Mouse (Mus musculus) left cerebral cortex, adult 9 months (tissue): ENCODE results near the gene Lmod1.
"Not testable (repeated sequence)": the region's sequence is repeated elsewhere in the genome, so short reads cannot be mapped to it uniquely, and the experiment has no call there.

Experiments used
- DNase-seq, 2 experiments: peaks; one replicate each; pipeline ENCODE4 v3.0.0; 2022; ENCODE audit warnings: low spot score in 2 of 2

Gene Lmod1

DNA sequence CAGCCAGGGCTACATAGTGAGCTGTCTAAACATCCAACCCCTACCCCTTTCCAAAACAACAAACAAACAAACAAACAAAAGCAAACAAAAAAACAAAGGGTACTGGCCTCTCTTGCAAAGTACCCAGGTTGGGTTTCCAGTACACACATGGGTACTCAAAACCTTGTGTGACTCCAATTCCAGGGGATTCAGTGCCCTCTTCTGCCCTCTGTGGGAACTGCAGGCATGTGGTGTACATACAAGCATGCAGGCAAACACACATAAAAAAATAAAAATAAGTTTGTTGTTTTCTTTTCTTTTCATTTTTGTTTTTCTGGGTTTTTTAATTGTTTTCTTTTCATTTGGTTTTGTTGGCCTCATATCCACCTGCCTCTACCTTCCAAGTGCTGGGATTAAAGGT is 37.5 kb downstream of the Lmod1 start:
- DNase-seq, result no peak

DNA sequence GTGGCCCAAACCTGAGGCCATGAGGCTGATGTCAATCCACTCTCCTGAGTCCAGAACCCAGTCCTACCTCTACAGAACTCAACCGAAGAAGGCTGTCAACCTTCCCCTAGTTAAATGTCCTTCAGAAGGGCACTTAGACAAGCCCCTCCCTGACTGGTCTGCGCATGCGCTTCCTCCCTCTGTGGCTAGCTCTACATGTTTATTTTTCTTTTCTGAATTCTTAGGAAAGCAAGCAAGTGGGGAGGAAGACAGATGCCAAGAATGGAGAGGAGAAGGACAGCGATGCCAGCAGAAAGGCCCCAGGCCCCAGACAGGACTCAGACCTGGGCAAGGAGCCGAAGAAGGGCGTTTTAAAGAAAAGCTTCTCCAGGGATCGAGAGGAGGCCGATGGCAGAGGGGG is 38.8 kb downstream of the Lmod1 start:
- DNase-seq, result no peak

DNA sequence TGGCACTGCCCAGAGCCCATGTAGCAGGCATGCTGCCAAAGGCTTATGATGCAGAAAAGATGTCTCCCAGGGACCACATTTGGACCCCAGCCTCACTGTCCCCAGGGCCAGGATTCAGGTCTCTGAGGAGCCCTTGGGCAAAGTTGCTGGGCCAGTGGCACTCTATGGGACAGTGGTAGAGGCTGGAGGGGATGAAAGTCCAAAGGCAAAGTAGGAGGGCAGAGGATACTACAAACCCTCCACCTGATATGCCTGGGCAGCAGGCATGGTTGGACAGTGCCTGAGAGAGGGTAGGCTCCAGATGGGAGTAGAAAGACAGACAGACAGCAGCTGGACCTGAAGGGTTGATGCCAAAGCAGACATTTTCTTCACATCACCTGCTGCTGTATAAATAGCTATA is 41.8 kb downstream of the Lmod1 start:
- DNase-seq, result no peak

GRCm38 (mm10) chr1:135367005-135367404 is 42.4 kb downstream of the Lmod1 start:
- DNase-seq, result no peak

- DNase-seq, result no peak
These were observed 43.0 kb downstream of the Lmod1 start for GRCm38 (mm10) chr1:135367595-135367994.

- DNase-seq, result peak; percentile 75 to 92
These were observed 43.6 kb downstream of the Lmod1 start for GRCm38 (mm10) chr1:135368245-135368644.

DNA sequence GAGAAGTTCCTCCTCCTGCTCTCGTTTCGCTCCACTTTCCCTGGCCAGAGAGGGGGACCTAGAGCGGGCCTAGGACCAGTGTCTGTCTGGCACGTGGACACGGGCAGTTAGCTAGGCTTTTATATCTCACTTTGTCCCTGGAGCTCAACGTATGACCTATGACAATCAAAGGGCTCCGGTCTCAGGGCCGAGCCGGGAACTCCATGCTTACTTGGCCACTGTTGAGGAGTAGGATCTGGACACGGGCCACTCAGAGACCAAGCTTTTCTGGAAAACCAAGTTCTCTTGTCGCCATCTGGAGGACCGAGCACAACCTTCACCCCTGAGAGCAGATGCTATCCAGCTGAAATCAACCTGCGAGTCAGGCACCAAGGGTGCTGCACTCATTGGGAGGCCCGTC is 44.4 kb downstream of the Lmod1 start:
- DNase-seq, result no peak

GRCm38 (mm10) chr1:135369415-135369814 is 44.8 kb downstream of the Lmod1 start:
- no peak for DNase-seq

- no peak for DNase-seq
These were observed 48.6 kb downstream of the Lmod1 start for GRCm38 (mm10) chr1:135373171-135373677.

DNA sequence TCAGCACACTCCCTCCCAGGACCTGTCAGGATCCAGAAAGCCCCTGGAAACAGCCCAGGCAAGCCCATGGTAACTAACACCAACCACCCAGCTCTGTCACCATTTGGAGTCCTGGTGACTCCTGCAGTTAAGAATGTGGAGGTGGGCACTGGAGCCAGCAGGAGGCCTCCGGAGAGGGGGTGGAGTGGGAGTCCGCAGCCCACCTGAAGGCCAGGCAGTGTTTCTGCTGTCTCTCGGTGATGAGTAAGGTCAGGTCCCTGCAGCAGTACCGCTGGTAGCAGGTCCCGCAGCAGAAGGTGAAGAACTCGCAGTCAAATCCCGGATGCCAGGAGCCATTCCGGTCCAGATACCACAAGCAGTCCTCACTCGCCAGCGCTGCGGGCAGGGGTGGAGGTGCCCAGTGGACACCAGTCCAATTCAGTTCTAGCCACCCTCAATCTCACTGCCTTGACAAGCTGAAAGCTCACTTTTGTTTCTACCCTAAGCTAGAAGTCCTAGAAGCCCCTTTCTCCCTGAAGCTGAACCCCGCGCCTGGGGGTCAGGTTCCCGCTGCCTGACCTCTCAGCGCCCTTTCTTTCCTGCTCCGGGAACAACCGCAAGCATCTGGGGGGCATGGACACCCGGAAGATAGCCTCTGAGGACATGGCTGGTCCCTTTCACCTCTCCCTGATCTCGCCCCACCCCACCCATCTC is 49.7 kb downstream of the Lmod1 start:
- DNase-seq, result no peak

DNA sequence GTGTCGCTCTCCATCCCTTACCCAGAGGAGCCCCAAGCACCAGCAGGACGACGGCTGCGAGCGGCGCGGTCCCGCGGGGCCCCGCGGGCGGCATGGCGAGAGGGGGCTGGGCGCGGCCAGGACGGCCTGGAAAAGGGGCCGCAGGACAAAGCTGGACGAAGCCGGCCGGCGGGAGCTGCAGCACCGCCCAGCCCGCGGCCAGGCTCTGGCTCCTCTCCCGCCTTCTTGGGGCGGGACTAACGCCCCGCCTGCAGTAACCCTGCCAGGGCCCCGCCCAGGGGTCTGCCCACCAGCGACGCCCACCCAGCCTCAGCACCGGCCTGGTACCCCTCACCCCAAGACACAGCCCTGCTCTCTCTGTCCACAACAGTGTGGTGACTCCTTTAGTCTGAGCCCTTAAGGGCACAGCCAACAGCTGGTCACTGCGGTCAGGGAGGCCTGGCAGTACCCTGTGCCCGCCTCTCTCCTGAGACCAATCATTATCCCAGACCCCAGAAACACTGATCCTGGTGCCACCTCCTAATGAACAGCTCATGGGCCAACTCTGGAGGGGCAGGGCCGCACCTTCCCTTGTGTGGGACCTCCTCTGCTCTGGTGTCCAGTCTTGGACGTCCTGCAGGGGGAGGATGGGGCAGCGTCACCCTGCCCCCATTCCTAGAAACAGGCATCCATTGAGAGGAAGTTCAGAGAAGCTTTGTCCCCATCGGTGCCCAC is 50.4 kb downstream of the Lmod1 start, which contains the start of gene Shisa4:
Gene Shisa4, minus strand, starts transcription at position 370 of the 714 bp plus-strand sequence.
- DNase-seq, result peak; percentile 71 to 85

GRCm38 (mm10) chr1:135378576-135378975 is 54.0 kb downstream of the Lmod1 start:
- DNase-seq, result peak in 1 of 2 experiments; percentile 84

- no peak for DNase-seq
These were observed 54.4 kb downstream of the Lmod1 start for GRCm38 (mm10) chr1:135379048-135379447.

- DNase-seq, result peak; percentile 71 to 86
These were observed 55.7 kb downstream of the Lmod1 start for GRCm38 (mm10) chr1:135380071-135380991.

DNA sequence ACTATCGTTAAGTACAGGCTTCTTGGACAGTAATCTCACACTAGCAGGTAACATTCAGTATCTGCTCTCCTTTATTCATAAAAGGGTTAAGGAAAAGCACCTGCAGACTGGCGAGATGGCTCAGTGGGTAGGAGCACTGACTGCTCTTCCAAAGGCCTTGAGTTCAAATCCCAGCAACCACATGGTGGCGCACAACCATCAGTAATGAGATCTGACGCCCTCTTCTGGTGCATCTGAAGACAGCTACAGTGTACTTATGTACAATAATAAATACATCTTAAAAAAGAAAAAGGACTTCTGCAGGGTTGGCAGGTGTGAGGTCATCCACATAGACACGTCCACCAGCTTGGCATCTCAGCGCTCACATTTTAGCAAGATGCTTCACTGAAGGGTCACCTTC is 57.0 kb downstream of the Lmod1 start:
- DNase-seq, result not testable (repeated sequence)

GRCm38 (mm10) chr1:135384171-135384570 is 59.6 kb downstream of the Lmod1 start:
- no peak for DNase-seq

DNA sequence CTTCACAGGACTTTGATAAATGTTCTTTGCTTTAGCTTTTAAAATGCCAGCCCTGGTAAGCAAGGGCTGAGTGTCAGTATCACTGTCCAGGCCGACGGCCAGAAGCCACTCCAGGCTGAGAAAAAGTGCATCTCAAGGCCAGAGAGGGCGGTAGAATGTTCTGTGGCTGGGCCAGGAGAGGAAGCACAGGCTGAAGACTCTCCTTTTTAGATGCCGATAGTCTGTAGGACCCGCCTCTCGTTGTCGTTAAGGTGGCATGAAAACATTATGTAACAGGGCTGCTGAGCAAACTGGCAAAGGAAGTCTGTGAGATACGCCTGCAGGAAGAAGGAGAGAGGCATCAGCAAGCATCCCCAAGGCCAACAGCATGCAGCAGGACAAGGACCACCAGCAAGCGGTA is 60.6 kb downstream of the Lmod1 start:
- peak in 1 of 2 experiments; percentile 67 for DNase-seq

- no peak for DNase-seq
These were observed 74.9 kb downstream of the Lmod1 start for GRCm38 (mm10) chr1:135399466-135399865.

DNA sequence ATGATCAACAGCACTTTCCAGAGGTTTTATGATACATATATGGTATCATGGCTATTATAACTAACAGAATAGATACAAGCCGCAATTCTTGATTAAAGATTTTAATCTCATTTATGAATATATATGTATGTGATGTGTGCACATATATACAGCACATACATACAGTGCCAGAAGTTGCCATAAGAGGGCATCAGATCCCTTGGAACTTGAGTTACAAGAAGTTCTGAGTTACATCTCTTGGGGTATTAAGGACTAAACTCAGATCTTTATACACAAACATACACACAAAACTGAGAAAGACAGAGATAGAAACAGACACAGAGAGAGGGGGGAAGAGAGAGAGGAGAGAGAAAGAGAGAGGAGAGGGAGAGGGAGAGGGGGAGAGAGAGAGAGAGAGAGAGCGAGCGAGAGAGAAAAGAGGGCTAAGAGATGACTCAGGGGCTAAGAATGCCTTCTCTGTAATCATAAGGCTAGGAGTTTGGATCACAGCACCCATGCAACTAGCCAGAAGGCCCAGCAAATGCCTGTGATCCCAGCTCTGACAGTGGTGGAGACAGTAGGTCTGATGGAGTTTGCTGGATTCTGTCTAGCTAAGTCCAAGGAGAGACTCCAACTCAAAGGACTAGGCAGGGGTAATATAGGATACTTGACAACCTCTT is 77.0 kb downstream of the Lmod1 start:
- no peak for DNase-seq

- no peak for DNase-seq
These were observed 80.7 kb downstream of the Lmod1 start for GRCm38 (mm10) chr1:135405356-135405755.

DNA sequence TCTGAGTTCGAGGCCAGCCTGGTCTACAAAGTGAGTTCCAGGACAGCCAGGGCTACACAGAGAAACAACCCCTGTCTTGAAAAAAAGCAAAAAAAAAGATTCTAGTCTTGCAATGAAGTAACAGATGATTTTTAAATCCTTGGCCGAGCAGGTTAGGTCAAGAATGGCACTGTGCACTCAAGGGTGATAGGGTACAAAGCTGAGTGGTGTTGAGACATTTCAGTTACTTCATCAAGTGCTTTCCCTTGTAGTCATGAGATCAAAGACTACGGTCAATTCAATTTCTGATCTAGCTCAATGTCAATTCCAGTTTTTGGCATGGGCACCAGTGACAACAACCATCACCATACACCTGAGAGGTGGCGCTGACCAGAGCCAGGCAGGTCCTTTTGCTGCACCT is 84.4 kb downstream of the Lmod1 start:
- DNase-seq, result no peak
